Mouse (Mus musculus): ENCODE data around the gene Itpr2. TPM values are rescaled to one million over a fixed set of nuclear protein-coding genes. Genes with fewer than 3 reads are reported as not detected.

Itpr2 gene
- 3.8 and 10.5 TPM in 2 replicates for polyA plus RNA-seq (2012; rRNA removed)

DNA sequence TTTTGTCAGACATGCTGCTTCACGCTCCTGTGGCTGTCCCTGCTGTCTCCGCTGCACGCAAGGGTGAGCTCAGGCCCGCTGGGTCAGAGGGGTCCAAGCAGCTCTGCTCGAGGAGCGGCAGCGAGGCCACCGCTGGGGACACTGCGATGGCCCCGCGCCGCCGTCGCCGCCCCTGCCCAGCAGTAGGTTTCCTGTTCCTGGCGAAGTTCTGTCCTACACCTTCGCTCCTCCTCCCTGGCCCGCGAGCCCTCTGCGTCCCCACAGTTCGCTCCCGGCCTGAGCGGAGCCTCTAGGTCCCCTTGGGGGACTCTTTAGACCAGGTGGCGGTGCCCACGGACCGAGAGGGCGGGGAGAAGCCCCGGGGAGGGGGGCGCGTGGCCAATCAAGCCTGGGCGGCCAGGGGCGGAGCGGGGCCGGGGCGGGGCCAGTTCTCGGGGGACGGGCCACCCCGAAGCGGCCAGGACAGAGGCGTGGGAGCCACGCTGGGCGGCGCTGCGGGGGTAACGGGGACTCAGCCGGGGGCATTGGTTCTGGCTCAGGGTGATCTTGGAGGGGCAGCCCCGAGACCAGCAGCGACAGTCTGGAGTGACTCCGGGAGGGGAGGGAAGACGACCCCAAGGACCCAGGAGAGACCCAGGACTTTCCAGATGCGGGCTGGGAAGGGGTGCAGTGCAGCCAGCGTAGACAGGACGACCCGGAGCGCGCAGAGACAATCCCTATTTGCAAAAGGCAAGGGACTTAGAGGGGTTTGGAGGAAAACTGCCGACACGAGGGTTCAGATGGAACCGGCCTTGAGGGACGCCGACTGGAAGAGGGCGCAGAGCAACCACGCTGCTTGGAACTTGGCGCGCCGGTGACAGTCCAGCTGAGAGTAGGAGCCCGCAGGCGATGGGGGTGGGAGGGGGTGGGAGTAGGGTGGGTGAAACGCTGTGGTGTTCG, at the start of gene Itpr2:
Gene Itpr2 (minus strand): TSS at position 358 of the 939 bp plus-strand sequence.
- Histone ChIP-seq H3K36me3 (ENCODE audit: control insufficient read depth, insufficient read depth, low read length) (no peaks in the 10 kb centered on the region), H3K4me1 (ENCODE audit: control insufficient read depth, insufficient read depth, insufficient read length, low read length) (peaks cover 20% of the 10 kb centered on the region), H3K4me3 (ENCODE audit: low read depth, low read length) (peak within 1 kb of the TSS; percentile 92), H3K27ac (ENCODE audit: insufficient read depth, low read depth, low read length) (peak within 1 kb of the TSS; percentile 63), H3K27me3 (ENCODE audit: control insufficient read depth, insufficient read depth, low read length) (0 out of 2 replicates have a peak, but pooled peaks cover 3% of the 10 kb centered on the region)
- TF ChIP-seq POLR2A (IDR thresholded peaks at IDR 0.05; ENCODE audit: low read depth, low read length), result peak; percentile 67; the same call in 1 of the 2 replicates
- no peak for TF ChIP-seq CTCF (IDR thresholded peaks at IDR 0.05; ENCODE audit: extremely low read depth, insufficient read length, insufficient replicate concordance, low read depth, low read length)
- WGBS, result under 1% methylated on average over 70 of the region's 70 CpGs

DNA sequence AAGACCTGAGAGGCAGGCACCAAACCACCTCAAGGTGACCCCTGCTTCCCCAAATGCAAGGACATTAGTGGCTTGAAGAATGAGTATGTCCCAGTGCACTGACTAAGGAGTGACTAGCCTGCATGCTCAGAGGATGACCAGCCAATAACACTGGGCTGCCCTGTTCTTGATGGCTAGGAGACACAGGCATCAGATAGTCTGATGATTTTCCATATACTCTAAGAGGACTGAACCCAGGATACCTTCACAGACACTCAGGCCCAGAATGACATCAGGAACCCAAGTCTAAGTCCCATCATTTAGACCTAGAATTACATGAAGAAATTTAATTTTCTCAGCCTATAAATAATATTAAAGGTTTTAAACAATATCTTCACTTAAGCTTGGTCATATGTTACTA, 49.3 kb upstream of the Itpr2 start:
- Histone ChIP-seq H3K27me3 (ENCODE audit: control insufficient read depth, insufficient read depth, low read length) (no peaks in the 10 kb centered on the region), H3K27ac (ENCODE audit: insufficient read depth, low read depth, low read length) (no peak overlapping the region), H3K4me3 (ENCODE audit: low read depth, low read length) (no peak overlapping the region), H3K4me1 (ENCODE audit: control insufficient read depth, insufficient read depth, insufficient read length, low read length) (no peaks in the 10 kb centered on the region), H3K36me3 (ENCODE audit: control insufficient read depth, insufficient read depth, low read length) (peaks cover 52% of the 10 kb centered on the region)
- no peak for TF ChIP-seq POLR2A (IDR thresholded peaks at IDR 0.05; ENCODE audit: low read depth, low read length)
- no peak for TF ChIP-seq CTCF (IDR thresholded peaks at IDR 0.05; ENCODE audit: extremely low read depth, insufficient read length, insufficient replicate concordance, low read depth, low read length)

DNA sequence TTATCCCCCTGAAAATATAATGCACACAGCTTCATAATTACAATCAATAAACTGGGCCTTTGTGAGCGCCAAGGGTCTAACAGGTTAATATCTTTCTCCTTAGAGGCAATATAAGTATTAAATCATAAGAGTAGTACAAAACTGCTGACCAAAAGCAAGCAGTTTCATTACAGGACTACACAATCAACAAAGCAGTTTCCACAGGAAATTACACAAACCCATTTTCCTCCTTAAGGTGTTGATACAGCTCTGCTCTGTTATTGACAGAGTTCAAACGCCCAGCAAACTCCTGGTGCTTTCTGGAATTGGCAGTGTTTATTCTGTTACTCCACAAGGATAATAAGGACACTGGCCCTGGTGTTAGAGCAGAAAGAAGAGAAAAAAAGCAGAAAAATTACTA, 48.4 kb upstream of the Itpr2 start:
- WGBS, result 82% methylated on average over 2 of the region's 2 CpGs
- TF ChIP-seq POLR2A (IDR thresholded peaks at IDR 0.05; ENCODE audit: low read depth, low read length) (no peak), CTCF (IDR thresholded peaks at IDR 0.05; ENCODE audit: extremely low read depth, insufficient read length, insufficient replicate concordance, low read depth, low read length) (no peak)
- no peaks in the 10 kb centered on the region for H3K4me1 ChIP-seq (ENCODE audit: control insufficient read depth, insufficient read depth, insufficient read length, low read length)
- H3K4me3 ChIP-seq (ENCODE audit: low read depth, low read length), result no peak overlapping the region
- H3K27me3 ChIP-seq (ENCODE audit: control insufficient read depth, insufficient read depth, low read length), result no peaks in the 10 kb centered on the region
- peaks cover 45% of the 10 kb centered on the region for H3K36me3 ChIP-seq (ENCODE audit: control insufficient read depth, insufficient read depth, low read length)
- H3K27ac ChIP-seq (ENCODE audit: insufficient read depth, low read depth, low read length), result no peak overlapping the region

DNA sequence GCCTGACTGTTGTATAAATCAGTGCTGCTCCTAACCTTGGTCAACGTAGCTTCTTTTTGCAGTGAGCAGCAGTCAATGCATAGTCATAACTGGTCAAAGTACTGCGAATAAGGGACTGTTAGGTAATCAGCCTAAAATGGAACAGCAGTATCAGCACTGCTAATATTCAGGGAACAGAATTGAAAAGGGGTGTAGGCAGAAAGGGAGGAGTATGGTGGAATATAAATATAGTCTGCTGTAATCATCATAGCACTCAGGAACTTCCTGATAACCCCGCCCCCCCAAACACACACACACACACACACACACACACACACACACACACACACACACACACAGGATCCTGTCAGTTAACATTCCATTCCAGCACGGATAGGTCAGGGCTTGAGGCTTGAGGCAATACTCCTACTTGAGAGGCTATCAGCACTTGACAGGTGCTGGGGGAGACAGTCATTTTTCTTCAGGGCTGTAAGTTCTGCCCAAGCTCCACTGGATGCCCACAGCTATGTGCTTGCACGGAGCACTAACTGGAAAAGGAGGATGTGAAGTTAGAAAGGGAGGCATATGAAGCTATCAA, 43.4 kb upstream of the Itpr2 start:
- no peaks in the 10 kb centered on the region for H3K27me3 ChIP-seq (ENCODE audit: control insufficient read depth, insufficient read depth, low read length)
- peaks cover 10% of the 10 kb centered on the region for H3K36me3 ChIP-seq (ENCODE audit: control insufficient read depth, insufficient read depth, low read length)
- no peaks in the 10 kb centered on the region for H3K4me1 ChIP-seq (ENCODE audit: control insufficient read depth, insufficient read depth, insufficient read length, low read length)
- no peak for TF ChIP-seq CTCF (IDR thresholded peaks at IDR 0.05; ENCODE audit: extremely low read depth, insufficient read length, insufficient replicate concordance, low read depth, low read length)
- no peak for TF ChIP-seq POLR2A (IDR thresholded peaks at IDR 0.05; ENCODE audit: low read depth, low read length)
- no peak overlapping the region for H3K4me3 ChIP-seq (ENCODE audit: low read depth, low read length)
- no peak overlapping the region for H3K27ac ChIP-seq (ENCODE audit: insufficient read depth, low read depth, low read length)
- 71% methylated on average over 5 of the region's 5 CpGs for WGBS

DNA sequence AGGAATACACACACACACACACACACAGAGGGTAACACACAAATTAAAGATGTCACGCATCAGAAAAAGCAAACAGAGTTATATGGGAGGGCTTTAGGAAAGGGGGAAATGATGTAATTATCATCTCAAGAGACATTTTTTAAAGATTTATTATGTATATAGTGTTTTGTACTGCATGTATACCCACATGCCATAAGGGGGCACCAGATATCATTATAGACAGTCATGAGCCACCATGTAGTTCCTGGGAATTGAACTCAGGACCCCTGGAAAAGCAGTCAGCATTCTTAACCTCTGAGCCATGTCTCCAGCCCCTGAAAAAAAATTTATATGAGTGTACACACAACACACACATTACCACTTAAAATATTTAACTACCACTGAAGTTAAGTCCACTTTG, 42.6 kb upstream of the Itpr2 start:
- H3K4me3 ChIP-seq (ENCODE audit: low read depth, low read length), result no peak overlapping the region
- no peaks in the 10 kb centered on the region for H3K27me3 ChIP-seq (ENCODE audit: control insufficient read depth, insufficient read depth, low read length)
- peaks cover 7% of the 10 kb centered on the region; the same call in 1 of the 2 replicates for H3K36me3 ChIP-seq (ENCODE audit: control insufficient read depth, insufficient read depth, low read length)
- no peaks in the 10 kb centered on the region for H3K4me1 ChIP-seq (ENCODE audit: control insufficient read depth, insufficient read depth, insufficient read length, low read length)
- WGBS, result 90% methylated on average over 1 of the region's 1 CpGs
- TF ChIP-seq POLR2A (IDR thresholded peaks at IDR 0.05; ENCODE audit: low read depth, low read length), result no peak
- no peak for TF ChIP-seq CTCF (IDR thresholded peaks at IDR 0.05; ENCODE audit: extremely low read depth, insufficient read length, insufficient replicate concordance, low read depth, low read length)
- no peak overlapping the region for H3K27ac ChIP-seq (ENCODE audit: insufficient read depth, low read depth, low read length)

DNA sequence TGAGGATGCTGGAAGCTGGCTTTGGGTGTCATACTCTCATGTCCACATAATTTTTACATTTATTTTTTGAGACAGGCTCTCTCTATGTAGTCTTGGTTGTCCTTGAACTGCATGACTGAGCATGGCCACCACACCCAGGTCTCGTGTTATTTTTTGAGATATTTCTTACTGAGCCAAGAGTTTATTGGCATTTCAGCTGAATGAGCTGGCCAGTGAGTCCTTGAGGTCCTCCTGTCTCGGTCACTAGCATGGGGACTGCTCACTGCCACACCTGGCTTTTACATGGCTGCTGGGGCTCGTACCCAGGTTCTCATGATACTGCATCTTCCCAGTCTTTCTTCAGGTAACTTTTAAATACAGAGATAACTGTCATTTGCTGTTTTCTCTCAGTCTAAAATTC, 38.4 kb upstream of the Itpr2 start:
- Histone ChIP-seq H3K4me3 (ENCODE audit: low read depth, low read length) (no peak overlapping the region), H3K36me3 (ENCODE audit: control insufficient read depth, insufficient read depth, low read length) (no peaks in the 10 kb centered on the region), H3K27ac (ENCODE audit: insufficient read depth, low read depth, low read length) (no peak overlapping the region), H3K27me3 (ENCODE audit: control insufficient read depth, insufficient read depth, low read length) (no peaks in the 10 kb centered on the region), H3K4me1 (ENCODE audit: control insufficient read depth, insufficient read depth, insufficient read length, low read length) (no peaks in the 10 kb centered on the region)
- no peak for TF ChIP-seq POLR2A (IDR thresholded peaks at IDR 0.05; ENCODE audit: low read depth, low read length)
- TF ChIP-seq CTCF (IDR thresholded peaks at IDR 0.05; ENCODE audit: extremely low read depth, insufficient read length, insufficient replicate concordance, low read depth, low read length), result no peak
- WGBS, result 82% methylated on average over 3 of the region's 3 CpGs

DNA sequence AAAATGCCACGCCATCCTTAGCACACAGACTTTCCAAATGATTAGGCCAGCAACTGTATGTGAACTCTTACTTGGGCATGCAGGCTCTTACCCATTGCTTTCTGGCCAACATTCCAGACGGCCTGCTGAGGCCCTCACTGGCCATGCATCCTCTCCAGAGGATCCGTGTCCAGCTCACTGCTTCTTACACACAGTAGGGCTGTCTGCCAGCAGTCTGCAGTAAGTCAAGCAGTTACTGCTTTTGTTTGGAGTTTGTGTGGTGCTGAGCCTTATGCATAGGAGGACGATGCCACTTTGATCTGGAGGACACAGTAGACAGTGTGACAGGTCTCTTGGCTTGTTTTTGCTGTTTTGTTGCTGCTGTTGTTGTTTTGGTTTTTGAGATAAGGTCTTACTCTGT, 36.6 kb upstream of the Itpr2 start:
- 61% methylated on average over 4 of the region's 4 CpGs for WGBS
- H3K4me1 ChIP-seq (ENCODE audit: control insufficient read depth, insufficient read depth, insufficient read length, low read length), result no peaks in the 10 kb centered on the region
- no peak overlapping the region for H3K4me3 ChIP-seq (ENCODE audit: low read depth, low read length)
- H3K27ac ChIP-seq (ENCODE audit: insufficient read depth, low read depth, low read length), result no peak overlapping the region
- H3K36me3 ChIP-seq (ENCODE audit: control insufficient read depth, insufficient read depth, low read length), result no peaks in the 10 kb centered on the region
- no peaks in the 10 kb centered on the region; the same call in 1 of the 2 replicates for H3K27me3 ChIP-seq (ENCODE audit: control insufficient read depth, insufficient read depth, low read length)
- TF ChIP-seq POLR2A (IDR thresholded peaks at IDR 0.05; ENCODE audit: low read depth, low read length), result no peak
- TF ChIP-seq CTCF (IDR thresholded peaks at IDR 0.05; ENCODE audit: extremely low read depth, insufficient read length, insufficient replicate concordance, low read depth, low read length), result no peak
